Mouse (Mus musculus) heart, adult 2 months (tissue): ENCODE measurements around the gene Rex1bd. TPM values are rescaled to one million over a fixed set of nuclear protein-coding genes. Genes with fewer than 3 reads are reported as not detected.

Experiments used
- DNase-seq, 2 experiments: peaks; one replicate each; pipeline ENCODE4 v3.0.0; 2021
- H3K27ac ChIP-seq: fragments of 200-600 bp; 2 replicates; pipeline ENCODE4 v1.8.1; 2022
- H3K27me3 ChIP-seq: fragments of 200-500 bp; 2 replicates; pipeline ENCODE4 v1.6.1; 2012; ENCODE audit warnings: mild to moderate bottlenecking, low read length, inconsistent platforms, mixed read lengths; ENCODE audit not compliant: control insufficient read depth, insufficient read depth
- H3K36me3 ChIP-seq: fragments of 200-500 bp; 2 replicates; pipeline ENCODE4 v1.6.1; 2012; ENCODE audit warnings: low read length, inconsistent platforms; ENCODE audit not compliant: control insufficient read depth, insufficient read depth
- H3K4me1 ChIP-seq: fragments of 200-500 bp; 2 replicates; pipeline ENCODE4 v1.6.1; 2011; ENCODE audit warnings: low read length; ENCODE audit not compliant: control insufficient read depth, insufficient read depth
- H3K4me3 ChIP-seq: fragments of 200-600 bp; 2 replicates; pipeline ENCODE4 v1.8.1; 2022
- H3K79me2 ChIP-seq: fragments of 200-500 bp; replicated peaks from 2 replicates; pipeline ENCODE4 v1.6.1; 2012; ENCODE audit warnings: mild to moderate bottlenecking, inconsistent platforms, low read length, moderate library complexity, mixed read lengths; ENCODE audit not compliant: control insufficient read depth, insufficient read depth
- H3K9ac ChIP-seq: fragments of 200-500 bp; 2 replicates; pipeline ENCODE4 v1.6.1; 2012; ENCODE audit warnings: low read depth, mild to moderate bottlenecking, control low read depth, inconsistent platforms, low read length, mixed read lengths
- CTCF ChIP-seq: fragments of 200-600 bp; IDR thresholded peaks from 2 replicates; pipeline ENCODE4 v1.8.1; 2022; ENCODE audit warnings: antibody characterized with exemption, mild to moderate bottlenecking, moderate library complexity
- EP300 ChIP-seq: fragments of 200-500 bp; IDR thresholded peaks from 2 replicates; pipeline ENCODE4 v1.6.1; 2011; ENCODE audit warnings: low read depth, low read length, control low read depth; ENCODE audit not compliant: insufficient read depth
- POLR2A ChIP-seq: fragments of 200-500 bp; IDR thresholded peaks from 2 replicates; pipeline ENCODE4 v1.6.1; 2011; ENCODE audit warnings: mild to moderate bottlenecking, low read depth, low read length, control low read depth; ENCODE audit not compliant: insufficient read depth
- WGBS: fragments of 180-500 bp; shearing (Covaris S2); methylation state at CpG from one replicate; pipeline ENCODE4 v1.1.7; 2018; 5-methylcytosine and 5-hydroxymethylcytosine counted together
- intact Hi-C: fragments of 180-260 bp; cut with DNase I; formaldehyde crosslinking; loops from one replicate; pipeline ENCODE4 v1.15.1; 2025
- polyA plus RNA-seq: library from polyadenylated mRNA; depleted of rRNA; stranded (reverse); fragments of >200 nt; gene quantifications from 2 replicates; pipeline ENCODE4 v1.2.3, GENCODE M21; 2012
- total RNA-seq, 2 experiments: library from RNA; stranded (reverse); gene quantifications; 2 replicates each; pipeline ENCODE4 v1.2.3; 2021

The Rex1bd gene
- total and polyA plus RNA-seq, 3 experiments, result 111 to 145 (median 118) TPM

DNA sequence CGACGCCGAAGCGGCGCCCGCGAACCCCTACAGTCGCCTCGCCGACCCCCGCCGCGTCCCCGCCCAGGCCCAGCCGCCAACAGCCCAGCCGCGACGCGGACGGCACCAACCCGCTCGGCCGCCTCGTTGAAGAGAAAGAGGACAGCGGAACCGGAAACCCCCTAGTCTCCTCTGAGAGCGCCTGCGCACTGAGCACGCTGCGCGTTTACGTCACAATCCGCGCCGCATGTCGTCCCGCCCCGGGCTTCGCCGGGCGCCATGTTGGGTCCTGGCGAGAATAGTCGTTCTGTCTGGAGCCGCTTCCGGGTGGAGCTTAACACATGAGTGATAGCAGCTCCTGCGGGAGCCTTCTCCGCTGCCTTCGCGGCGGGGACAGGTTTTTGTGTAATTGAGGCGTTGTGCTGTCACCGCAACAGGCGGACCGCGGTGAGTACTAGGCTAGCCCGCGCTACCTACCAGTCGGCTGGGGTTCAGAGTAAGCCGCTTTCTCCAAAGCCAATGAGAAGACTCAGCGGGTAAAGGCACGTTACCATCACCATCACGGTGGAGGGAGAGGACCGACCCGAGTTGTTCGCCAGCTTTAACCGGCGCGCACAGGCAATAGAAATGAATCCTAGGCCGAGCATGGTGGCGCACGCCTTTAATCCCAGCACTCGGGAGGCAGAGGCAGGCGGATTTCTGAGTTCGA, 3.8 kb upstream of the Rex1bd start, which contains the start of gene Uba52:
Gene Uba52, minus strand, starts transcription at position 574 of the 688 bp plus-strand sequence.
- Histone ChIP-seq H3K4me3 (peak within 1 kb of the TSS; percentile 68), H3K79me2 (peaks cover 3% of the 10 kb centered on the region), H3K4me1 (peaks cover 12% of the 10 kb centered on the region), H3K27me3 (no peaks in the 10 kb centered on the region), H3K36me3 (peaks cover 2% of the 10 kb centered on the region; the same call in 1 of the 2 replicates), H3K27ac (peak within 1 kb of the TSS; percentile 87), H3K9ac (peak within 1 kb of the TSS; percentile 85)
- intact Hi-C loops, result loop anchor here (1.0 kb wide), 1 partner anchor 13 kb away; no protein-coding TSS in a partner anchor
- WGBS, result under 1% methylated on average over 74 of the region's 74 CpGs
- DNase-seq, result peak; percentile 97 to 98
- TF ChIP-seq POLR2A (peak; percentile 94), EP300 (peak; percentile 80; the same call in 1 of the 2 replicates), CTCF (no peak)

DNA sequence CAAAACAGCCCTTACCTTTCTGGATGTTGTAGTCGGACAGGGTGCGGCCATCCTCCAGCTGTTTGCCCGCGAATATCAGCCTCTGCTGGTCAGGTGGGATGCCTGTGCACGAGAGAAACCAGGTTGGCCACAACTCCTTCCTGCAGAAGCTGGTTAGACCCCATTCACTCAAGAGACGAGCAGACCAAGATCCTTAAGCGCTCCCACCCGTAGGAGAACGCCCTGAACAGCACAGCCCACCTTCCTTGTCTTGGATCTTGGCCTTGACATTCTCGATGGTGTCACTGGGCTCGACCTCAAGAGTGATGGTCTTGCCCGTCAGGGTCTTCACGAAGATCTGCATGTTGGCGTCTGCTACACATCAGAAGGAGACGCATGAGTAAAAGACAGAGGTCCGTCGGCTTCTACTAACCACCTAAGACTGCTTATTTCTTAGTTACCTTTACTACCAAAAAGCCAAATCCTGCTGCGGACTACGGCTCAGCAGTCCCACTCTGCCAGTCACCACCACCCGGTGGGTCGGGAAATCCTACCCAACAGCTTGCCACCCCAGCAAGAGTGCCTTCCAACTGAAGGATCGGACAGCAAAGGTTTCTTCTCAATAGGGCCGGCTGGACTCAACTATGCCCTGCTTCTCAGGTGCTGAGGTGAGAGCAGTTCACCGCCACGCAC, 2.9 kb upstream of the Rex1bd start:
- no peak for TF ChIP-seq EP300
- TF ChIP-seq POLR2A, result 0 out of 2 replicates have a peak, but pooled peaks have one; percentile 11
- TF ChIP-seq CTCF, result no peak
- peaks cover 15% of the 10 kb centered on the region for H3K4me1 ChIP-seq
- H3K79me2 ChIP-seq, result peaks cover 3% of the 10 kb centered on the region
- no peaks in the 10 kb centered on the region for H3K27me3 ChIP-seq
- peak overlapping the region; percentile 87 for H3K27ac ChIP-seq
- peak overlapping the region; percentile 68 for H3K4me3 ChIP-seq
- no peak for DNase-seq
- WGBS, result 6% methylated on average over 25 of the region's 25 CpGs
- intact Hi-C loops, result no loop called here
- peaks cover 2% of the 10 kb centered on the region; the same call in 1 of the 2 replicates for H3K36me3 ChIP-seq
- peak overlapping the region; percentile 85 for H3K9ac ChIP-seq

- Histone ChIP-seq H3K27ac (no peak overlapping the region), H3K79me2 (peaks cover 3% of the 10 kb centered on the region), H3K4me3 (no peak overlapping the region), H3K9ac (no peak overlapping the region), H3K36me3 (peaks cover 2% of the 10 kb centered on the region; the same call in 1 of the 2 replicates), H3K4me1 (peaks cover 15% of the 10 kb centered on the region), H3K27me3 (no peaks in the 10 kb centered on the region)
- intact Hi-C loops, result loop anchor here (2.0 kb wide), 1 partner anchor 78 kb away; no protein-coding TSS in a partner anchor
- 75% methylated on average over 5 of the region's 5 CpGs for WGBS
- DNase-seq, result no peak
- TF ChIP-seq CTCF (no peak), EP300 (no peak), POLR2A (no peak; the same call in 1 of the 2 replicates)
Measured at GRCm38 (mm10) chr8:70507027-70507393, 458 bp upstream of the Rex1bd start.

DNA sequence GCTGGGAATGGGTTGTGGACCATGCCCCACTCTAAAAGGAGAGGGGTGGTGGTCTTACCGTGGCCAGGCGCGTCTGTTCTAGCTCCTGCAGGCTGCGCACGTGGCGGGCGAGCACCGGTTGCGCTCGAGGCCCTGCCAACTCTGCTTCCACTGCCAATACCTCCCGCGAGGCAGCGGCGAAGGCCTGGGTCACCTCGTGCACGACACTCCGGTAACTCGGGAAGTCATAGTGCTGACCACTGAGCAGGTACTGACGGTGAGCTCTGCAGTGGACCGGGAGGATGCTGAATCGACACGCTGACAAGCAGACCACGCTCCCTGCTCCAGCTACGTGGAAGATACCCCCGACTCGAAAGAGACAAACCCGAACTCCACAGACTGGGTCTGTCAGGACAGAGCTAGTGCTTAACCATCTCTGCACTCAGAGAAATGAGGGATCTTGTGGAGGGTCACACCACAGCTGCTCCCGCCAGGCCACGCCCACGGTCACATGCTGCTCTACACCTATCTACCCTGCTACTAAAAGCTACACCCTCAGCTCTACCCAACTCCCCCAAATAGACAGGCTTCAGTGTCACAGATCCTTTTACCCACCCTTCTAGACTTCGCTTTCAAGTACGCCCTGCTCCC, 739 bp downstream of the Rex1bd start:
- WGBS, result 32% methylated on average over 32 of the region's 32 CpGs
- Histone ChIP-seq H3K79me2 (peaks cover 3% of the 10 kb centered on the region), H3K27ac (peak overlapping the region; percentile 94), H3K4me1 (peaks cover 15% of the 10 kb centered on the region), H3K9ac (peak overlapping the region; percentile 34), H3K36me3 (peaks cover 2% of the 10 kb centered on the region; the same call in 1 of the 2 replicates), H3K4me3 (peak overlapping the region; percentile 75), H3K27me3 (no peaks in the 10 kb centered on the region)
- intact Hi-C loops, result loop anchor here (2.0 kb wide), 1 partner anchor 79 kb away; no protein-coding TSS in a partner anchor
- no peak for DNase-seq
- TF ChIP-seq EP300, result 0 out of 2 replicates have a peak, but pooled peaks have one; percentile 21
- no peak for TF ChIP-seq POLR2A

DNA sequence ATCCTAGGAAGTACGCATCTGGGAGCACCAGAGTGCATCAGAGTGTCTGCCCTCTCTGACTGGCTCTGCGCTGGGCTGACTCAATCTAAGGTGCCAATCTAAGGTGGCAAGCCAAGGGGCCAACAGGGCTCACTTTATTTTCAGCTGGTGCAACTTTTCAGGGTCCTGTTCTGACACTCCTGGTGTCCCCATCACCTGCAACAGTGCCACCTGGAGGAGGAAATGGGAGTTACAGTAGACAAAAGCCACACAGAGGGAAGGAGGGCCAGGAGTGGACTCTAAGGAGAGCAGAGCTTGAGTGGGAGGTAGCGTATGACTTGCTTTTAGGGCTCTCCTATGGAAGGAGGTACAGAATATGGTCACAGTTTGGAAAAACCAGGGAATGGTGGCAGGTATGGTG, 1.7 kb downstream of the Rex1bd start:
- intact Hi-C loops, result no loop called here
- H3K79me2 ChIP-seq, result peaks cover 3% of the 10 kb centered on the region
- no peak overlapping the region; the same call in 1 of the 2 replicates for H3K27ac ChIP-seq
- TF ChIP-seq CTCF (peak; percentile 96), EP300 (0 out of 2 replicates have a peak, but pooled peaks have one; percentile 19), POLR2A (no peak)
- peaks cover 15% of the 10 kb centered on the region for H3K4me1 ChIP-seq
- 87% methylated on average over 3 of the region's 3 CpGs for WGBS
- DNase-seq, result peak; percentile 59 to 73
- H3K27me3 ChIP-seq, result peaks cover 1% of the 10 kb centered on the region; the same call in 1 of the 2 replicates
- H3K4me3 ChIP-seq, result no peak overlapping the region
- no peak overlapping the region for H3K9ac ChIP-seq
- peaks cover 2% of the 10 kb centered on the region; the same call in 1 of the 2 replicates for H3K36me3 ChIP-seq
